Mouse (Mus musculus): Measurements from ENCODE around the gene Kdelr1. TPM values are rescaled to one million over a fixed set of nuclear protein-coding genes. Genes with fewer than 3 reads are reported as not detected.

The Kdelr1 gene
- total RNA-seq, 2 experiments from 2014 or later: 87.1 to 98.6 TPM

- no peak for DNase-seq (ENCODE audit: low spot score in 2 of 2)
- intact Hi-C loops (cut with DNase I): loop anchor here (10.0 kb wide), 1 partner anchor 195 kb away; no protein-coding TSS in a partner anchor
These were observed 57.1 kb downstream of the Kdelr1 start for GRCm38 (mm10) chr7:45929688-45930087.

Other genes starting within 250 kb of the Kdelr1 start
- gene Rasip1, start 245.3 kb upstream of the Kdelr1 start, total RNA-seq (2021): 10 to 100 TPM; 11.2 to 11.3 TPM
- 1 to 10 TPM; 2.2 to 2.6 TPM for gene Mamstr, start 232.8 kb upstream of the Kdelr1 start, total RNA-seq (2021)
- gene Fut2, start 206.4 kb upstream of the Kdelr1 start, total RNA-seq (2021): under 1 TPM; 0.19 to 0.46 TPM
- gene Ntn5, start 188.8 kb upstream of the Kdelr1 start, total RNA-seq (2021): 1 to 10 TPM in 1 of 2 experiments, under 1 TPM in 1; 0.91 to 1.5 TPM
- gene Sec1, start 178.4 kb upstream of the Kdelr1 start, total RNA-seq (2021): under 1 TPM; 0.20 to 0.30 TPM
- 100 to 1,000 TPM; 168 to 172 TPM for gene Car11, start 172.9 kb upstream of the Kdelr1 start, total RNA-seq (2021)
- 10 to 100 TPM; 68.7 to 83.5 TPM for gene Dbp, start 167.7 kb upstream of the Kdelr1 start, total RNA-seq (2021)
- gene Rpl18, start 157.3 kb upstream of the Kdelr1 start, total RNA-seq (2021): 100 to 1,000 TPM; 369 to 389 TPM
- 10 to 100 TPM; 28.8 to 32.7 TPM for gene Sphk2, start 154.8 kb upstream of the Kdelr1 start, total RNA-seq (2021)
- under 1 TPM; 0.24 to 0.34 TPM for gene Fam83e, start 151.6 kb upstream of the Kdelr1 start, total RNA-seq (2021)
- gene Spaca4, start 147.0 kb upstream of the Kdelr1 start, total RNA-seq (2021): not detected
- 100 to 1,000 TPM; 261 to 275 TPM for gene Lmtk3, start 89.0 kb upstream of the Kdelr1 start, total RNA-seq (2021)
- 10 to 100 TPM in 1 of 2 experiments, 1 to 10 TPM in 1; 10.0 to 13.0 TPM for gene Sult2b1, start 88.1 kb upstream of the Kdelr1 start, total RNA-seq (2021)
- gene Cyth2, start 58.2 kb upstream of the Kdelr1 start, total RNA-seq (2021): 100 to 1,000 TPM; 227 to 229 TPM
- 1 to 10 TPM; 1.8 to 1.9 TPM for gene Kcnj14, start 48.0 kb upstream of the Kdelr1 start, total RNA-seq (2021)
- gene Grwd1, start 41.8 kb upstream of the Kdelr1 start, total RNA-seq (2021): 10 to 100 TPM; 21.0 to 22.2 TPM
- gene Grin2d, start 5.6 kb downstream of the Kdelr1 start, total RNA-seq (2021): 10 to 100 TPM; 21.2 to 22.3 TPM
- under 1 TPM; 0.36 to 0.53 TPM for gene Syngr4, start 23.9 kb downstream of the Kdelr1 start, total RNA-seq (2021)
- gene Tmem143, start 24.2 kb downstream of the Kdelr1 start, total RNA-seq (2021): 10 to 100 TPM; 22.1 to 25.7 TPM
- 1 to 10 TPM; 5.3 to 5.6 TPM for gene Emp3, start 48.6 kb downstream of the Kdelr1 start, total RNA-seq (2021)
- gene Ccdc114, start 51.3 kb downstream of the Kdelr1 start, total RNA-seq (2021): 1 to 10 TPM; 1.4 to 2.1 TPM
- gene Abcc6, start 157.5 kb downstream of the Kdelr1 start, total RNA-seq (2021): 1 to 10 TPM; 5.2 to 5.9 TPM
- gene Nomo1, start 160.9 kb downstream of the Kdelr1 start, total RNA-seq (2021): 100 to 1,000 TPM; 120 TPM
- gene Kcnj11, start 228.0 kb downstream of the Kdelr1 start, total RNA-seq (2021): 10 to 100 TPM; 29.2 to 30.5 TPM

Data from left cerebral cortex, postnatal 14 days (tissue).